Mouse (Mus musculus): ENCODE data around the gene A030005L19Rik. TPM values are rescaled to one million over a fixed set of nuclear protein-coding genes. Genes with fewer than 3 reads are reported as not detected.
"Not testable (repeated sequence)": the region's sequence is repeated elsewhere in the genome, so short reads cannot be mapped to it uniquely, and the experiment has no call there.

A030005L19Rik gene
- polyA plus RNA-seq, 1 experiment = 1.5 TPM

- 95% methylated on average over 5 of the region's 5 CpGs for WGBS
- TF ChIP-seq CTCF (IDR thresholded peaks at IDR 0.05; ENCODE audit: insufficient read depth, low read length) (no peak), POLR2A (IDR thresholded peaks at IDR 0.05; ENCODE audit: borderline replicate concordance, extremely low read depth, low read depth, low read length) (no peak)
- no peaks in the 10 kb centered on the region for H3K4me1 ChIP-seq (ENCODE audit: control insufficient read depth, insufficient read depth, low read length)
- DNase-seq = no peak
- H3K4me3 ChIP-seq (replicated peaks; ENCODE audit: extremely low read depth, low read depth, low read length) = no peak overlapping the region
These were observed 25.5 kb downstream of the A030005L19Rik start for GRCm38 (mm10) chr1:82938666-82939065.

DNA sequence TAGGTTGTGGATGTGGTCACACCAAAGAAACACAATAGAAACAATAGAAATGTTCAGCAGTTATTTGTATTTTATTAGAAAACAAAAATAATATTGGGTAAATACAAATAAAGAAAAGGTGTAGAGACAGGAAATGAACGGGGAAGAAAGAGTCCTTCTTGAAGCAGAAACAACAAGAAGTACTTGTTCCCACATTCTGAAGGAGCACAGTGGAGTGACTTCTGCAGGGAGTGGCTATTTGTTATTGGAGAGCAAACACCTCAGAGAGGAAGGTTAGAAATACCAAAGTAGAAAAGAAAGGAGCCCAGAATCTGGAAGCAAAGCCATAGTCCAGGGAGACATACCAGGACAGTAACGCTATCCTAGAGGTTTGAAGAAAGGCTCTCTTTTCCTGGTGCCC is 29.4 kb downstream of the A030005L19Rik start:
- 53% methylated on average over 2 of the region's 2 CpGs for WGBS
- not testable (repeated sequence) for H3K4me1 ChIP-seq (ENCODE audit: control insufficient read depth, insufficient read depth, low read length); DNase-seq; H3K4me3 ChIP-seq (replicated peaks; ENCODE audit: extremely low read depth, low read depth, low read length)

DNA sequence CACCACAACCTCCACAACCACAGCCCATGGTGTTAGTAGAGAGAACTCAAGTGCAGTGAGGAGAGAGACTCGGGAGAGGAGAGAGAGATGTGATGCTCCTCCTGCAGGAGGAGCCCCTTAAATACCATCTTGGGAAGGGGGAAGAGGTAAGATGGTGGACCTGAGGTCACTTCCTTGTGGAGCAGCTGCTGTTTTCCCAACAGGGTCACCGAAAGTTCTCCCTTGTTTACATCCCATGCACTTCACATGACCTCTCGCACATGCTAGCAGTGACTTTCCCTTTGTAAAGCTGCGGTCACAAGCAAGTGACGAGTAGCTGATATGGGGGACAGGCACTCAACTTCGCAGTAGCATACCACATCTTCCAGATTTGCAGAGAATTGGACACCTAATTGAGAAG is 30.2 kb downstream of the A030005L19Rik start, which contains the start of gene A030003K21Rik:
A030003K21Rik (minus strand) TSS at position 94 of the 400 bp plus-strand sequence.
- no CpG with 5 or more reads among the region's 6 CpGs for WGBS
- DNase-seq; H3K4me3 ChIP-seq (replicated peaks; ENCODE audit: extremely low read depth, low read depth, low read length); H3K4me1 ChIP-seq (ENCODE audit: control insufficient read depth, insufficient read depth, low read length): not testable (repeated sequence)

DNA sequence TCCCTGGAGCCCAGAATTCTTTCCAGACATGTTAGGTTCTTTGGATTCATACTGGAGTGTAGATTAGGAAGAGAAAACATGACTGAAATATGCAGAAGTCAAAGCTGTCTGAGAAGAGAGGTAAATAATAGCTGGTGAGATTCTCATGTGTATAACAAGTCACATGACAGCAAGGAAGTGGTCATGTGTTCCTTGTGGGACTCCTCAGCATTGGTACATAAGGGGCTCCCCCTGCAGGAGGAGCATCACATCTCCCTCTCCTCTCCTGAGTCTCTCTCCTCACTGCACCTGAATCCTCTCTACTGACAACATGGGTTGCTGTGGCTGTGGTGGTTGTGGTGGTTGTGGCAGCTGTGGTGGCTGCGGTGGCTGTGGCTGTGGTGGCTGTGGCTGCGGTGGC is 32.9 kb downstream of the A030005L19Rik start:
- DNase-seq; H3K4me1 ChIP-seq (ENCODE audit: control insufficient read depth, insufficient read depth, low read length); H3K4me3 ChIP-seq (replicated peaks; ENCODE audit: extremely low read depth, low read depth, low read length): not testable (repeated sequence)
- WGBS = 90% methylated on average over 2 of the region's 2 CpGs

DNA sequence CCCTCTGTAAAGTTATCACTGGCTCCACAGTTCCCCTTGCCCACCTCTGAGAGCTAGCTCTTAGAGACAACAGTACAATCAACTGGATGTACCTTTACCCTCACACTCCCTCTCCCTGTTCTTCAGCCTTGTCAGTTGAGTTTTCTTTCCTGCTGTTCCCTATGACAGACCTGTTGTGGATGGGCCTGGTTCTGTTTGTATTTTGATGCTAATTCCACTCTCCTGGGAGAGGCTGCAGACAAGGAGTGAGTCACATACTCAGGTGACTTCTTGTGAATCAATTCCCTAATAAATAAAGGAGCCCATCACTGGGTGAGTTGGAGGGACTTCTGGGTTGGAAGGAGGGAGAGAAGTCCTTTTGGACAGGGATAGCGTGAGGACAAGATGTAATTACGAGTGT is 35.5 kb downstream of the A030005L19Rik start:
- no peak overlapping the region for H3K4me3 ChIP-seq (replicated peaks; ENCODE audit: extremely low read depth, low read depth, low read length)
- DNase-seq = no peak
- no peaks in the 10 kb centered on the region for H3K4me1 ChIP-seq (ENCODE audit: control insufficient read depth, insufficient read depth, low read length)
- WGBS = 92% methylated on average over 2 of the region's 2 CpGs
- TF ChIP-seq CTCF (IDR thresholded peaks at IDR 0.05; ENCODE audit: insufficient read depth, low read length) = no peak
- TF ChIP-seq POLR2A (IDR thresholded peaks at IDR 0.05; ENCODE audit: borderline replicate concordance, extremely low read depth, low read depth, low read length) = no peak

- not testable (repeated sequence) for DNase-seq; H3K4me3 ChIP-seq (replicated peaks; ENCODE audit: extremely low read depth, low read depth, low read length); H3K4me1 ChIP-seq (ENCODE audit: control insufficient read depth, insufficient read depth, low read length)
These were observed 42.8 kb downstream of the A030005L19Rik start, which contains the start of gene Gm7544 for GRCm38 (mm10) chr1:82955913-82956312. Gene Gm7544 (minus strand): TSS chr1:82956013.

DNA sequence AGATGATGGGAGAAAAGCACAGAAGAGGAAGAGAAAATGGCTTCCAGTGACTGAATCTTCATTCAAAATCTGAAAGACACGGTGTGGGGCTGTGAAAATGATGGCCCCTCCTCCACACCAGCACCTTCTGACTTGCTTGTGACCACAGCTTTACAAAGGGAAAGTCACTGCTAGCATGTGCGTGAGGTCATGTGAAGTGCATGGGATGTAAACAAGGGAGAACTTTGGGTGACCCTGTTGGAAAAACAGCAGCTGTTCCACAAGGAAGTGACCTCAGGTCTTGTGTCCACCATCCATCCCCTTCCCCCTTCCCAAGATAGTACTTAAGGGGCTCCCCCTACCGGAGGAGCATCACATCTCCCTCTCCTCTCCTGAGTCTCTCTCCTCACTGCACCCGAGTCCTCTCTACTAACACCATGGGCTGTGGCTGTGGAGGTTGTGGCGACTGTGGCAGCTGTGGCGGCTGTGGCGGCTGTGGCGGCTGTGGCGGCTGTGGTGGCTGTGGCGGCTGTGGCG is 46.8 kb downstream of the A030005L19Rik start, which contains the start of gene Gm47955:
Gm47955 (plus strand) TSS at position 417 of the 516 bp plus-strand sequence.
- Histone ChIP-seq H3K4me1 (ENCODE audit: control insufficient read depth, insufficient read depth, low read length) (no peaks in the 10 kb centered on the region), H3K4me3 (replicated peaks; ENCODE audit: extremely low read depth, low read depth, low read length) (no peak within 1 kb of the TSS)
- TF ChIP-seq CTCF (IDR thresholded peaks at IDR 0.05; ENCODE audit: insufficient read depth, low read length) = no peak
- TF ChIP-seq POLR2A (IDR thresholded peaks at IDR 0.05; ENCODE audit: borderline replicate concordance, extremely low read depth, low read depth, low read length) = no peak
- DNase-seq = no peak
- 77% methylated on average over 8 of the region's 11 CpGs for WGBS

Other genes with a start within 250 kb of the A030005L19Rik start
- gene Mff, start 188.4 kb upstream of the A030005L19Rik start, polyA plus RNA-seq (2012; rRNA removed) = 44.8 and 59.1 TPM in 2 replicates
- gene Tm4sf20, start 144.9 kb upstream of the A030005L19Rik start, polyA plus RNA-seq (2012; rRNA removed) = 0.36 TPM in 1 of 2 replicates, not detected in the other
- not detected in 2 replicates for gene Gm47791, start 142.1 kb upstream of the A030005L19Rik start, polyA plus RNA-seq (2012; rRNA removed)
- 51.1 and 70.6 TPM in 2 replicates for gene Agfg1, start 73.8 kb upstream of the A030005L19Rik start, polyA plus RNA-seq (2012; rRNA removed)
- 0.15 TPM in 1 of 2 replicates, not detected in the other for gene A030014E15Rik, start 11.6 kb downstream of the A030005L19Rik start, polyA plus RNA-seq (2012; rRNA removed)
- not detected in 2 replicates for gene Gm6217, start 18.1 kb downstream of the A030005L19Rik start, polyA plus RNA-seq (2012; rRNA removed)
- not detected in 2 replicates for gene A030003K21Rik, start 30.1 kb downstream of the A030005L19Rik start, polyA plus RNA-seq (2012; rRNA removed)
- gene Gm7544, start 42.7 kb downstream of the A030005L19Rik start, polyA plus RNA-seq (2012; rRNA removed) = not detected in 2 replicates
- not detected in 2 replicates for gene Gm47955, start 47.0 kb downstream of the A030005L19Rik start, polyA plus RNA-seq (2012; rRNA removed)
- gene Gm47959, start 87.2 kb downstream of the A030005L19Rik start, polyA plus RNA-seq (2012; rRNA removed) = not detected in 2 replicates
- gene Slc19a3, start 125.1 kb downstream of the A030005L19Rik start, polyA plus RNA-seq (2012; rRNA removed) = 3.5 and 4.5 TPM in 2 replicates
- gene Krtap28-10, start 129.2 kb downstream of the A030005L19Rik start, polyA plus RNA-seq (2012; rRNA removed) = not detected in 2 replicates
- 0.57 and 0.66 TPM in 2 replicates for gene Gm47969, start 131.6 kb downstream of the A030005L19Rik start, polyA plus RNA-seq (2012; rRNA removed)
- not detected in 2 replicates for gene A030005K14Rik, start 146.1 kb downstream of the A030005L19Rik start, polyA plus RNA-seq (2012; rRNA removed)
- 0.11 and 0.12 TPM in 2 replicates for gene Krtap28-13, start 147.6 kb downstream of the A030005L19Rik start, polyA plus RNA-seq (2012; rRNA removed)
- 0.32 and 0.42 TPM in 2 replicates for gene Ccl20, start 203.4 kb downstream of the A030005L19Rik start, polyA plus RNA-seq (2012; rRNA removed)
- gene Daw1, start 246.4 kb downstream of the A030005L19Rik start, polyA plus RNA-seq (2012; rRNA removed) = 1.5 and 2.1 TPM in 2 replicates

Measured in lung, adult 2 months (tissue).